Mouse (Mus musculus): ENCODE measurements around the gene Slc44a5.

The Slc44a5 gene

GRCm38 (mm10) chr3:154298490-154298889 lies 325.3 kb downstream of the Slc44a5 start:
- no peak for DNase-seq (ENCODE audit: low read depth, low spot score)

- DNase-seq (ENCODE audit: low read depth, low spot score): no peak
Measured at GRCm38 (mm10) chr3:154300006-154300405, 326.8 kb downstream of the Slc44a5 start.

GRCm38 (mm10) chr3:154301102-154301501 lies 327.9 kb downstream of the Slc44a5 start:
- no peak for DNase-seq (ENCODE audit: low read depth, low spot score)

- DNase-seq (ENCODE audit: low read depth, low spot score): no peak
Measured at GRCm38 (mm10) chr3:154305163-154305884, 332.1 kb downstream of the Slc44a5 start.

- no peak for DNase-seq (ENCODE audit: low read depth, low spot score)
Measured at GRCm38 (mm10) chr3:154317651-154318248, 344.5 kb downstream of the Slc44a5 start.

Measured in CD4-positive, CD25-positive, alpha-beta regulatory T cell, adult 2 months (primary cell).